Mouse (Mus musculus) midbrain, embryonic 16.5 days (tissue): ENCODE measurements at regions not wholly inside any gene's neighbourhood (a gene's known extent, or its start where the extent isn't known, plus 50 kb on each side); places are given as distances from the start of the nearest gene placed in this dataset.
"Not testable (repeated sequence)": the region's sequence is repeated elsewhere in the genome, so short reads cannot be mapped to it uniquely, and the experiment has no call there.

Experiments used
- ATAC-seq: fragments of 200-750 bp; cut with Nextera tagmentation; 2 replicates; pipeline ENCODE4 v1.8.0; 2017; ENCODE audit warnings: moderate TSS enrichment
- H3K27ac ChIP-seq: fragments of 300-500 bp; sonication (generic); 2 replicates; pipeline ENCODE4 v1.5.1; 2014; ENCODE audit warnings: mild to moderate bottlenecking, low read length, mixed read lengths
- H3K27me3 ChIP-seq: fragments of 300-500 bp; sonication (generic); 2 replicates; pipeline ENCODE4 v1.6.1; 2014; ENCODE audit warnings: low read depth, low read length, mixed read lengths; ENCODE audit not compliant: control insufficient read depth, insufficient read depth
- H3K36me3 ChIP-seq: fragments of 300-500 bp; sonication (generic); 2 replicates; pipeline ENCODE4 v1.6.1; 2014; ENCODE audit warnings: mild to moderate bottlenecking, low read length, moderate library complexity, mixed read lengths; ENCODE audit not compliant: control insufficient read depth, insufficient read depth
- H3K4me1 ChIP-seq: fragments of 300-500 bp; sonication (generic); 2 replicates; pipeline ENCODE4 v1.6.1; 2014; ENCODE audit warnings: mild to moderate bottlenecking, low read length, mixed read lengths; ENCODE audit not compliant: control insufficient read depth, insufficient read depth
- H3K4me2 ChIP-seq: fragments of 300-500 bp; sonication (generic); 2 replicates; pipeline ENCODE4 v1.6.1; 2014; ENCODE audit warnings: mild to moderate bottlenecking, low read length, mixed read lengths
- H3K4me3 ChIP-seq: fragments of 300-500 bp; sonication (generic); 2 replicates; pipeline ENCODE4 v1.5.1; 2014; ENCODE audit warnings: low read depth, mild to moderate bottlenecking, low read length, moderate library complexity, mixed read lengths
- H3K9ac ChIP-seq: fragments of 300-500 bp; sonication (generic); 2 replicates; pipeline ENCODE4 v1.6.1; 2014; ENCODE audit warnings: low read depth, low read length, mixed read lengths
- H3K9me3 ChIP-seq: fragments of 300-500 bp; sonication (generic); replicated peaks from 2 replicates; pipeline ENCODE4 v1.6.1; 2014; ENCODE audit warnings: mild to moderate bottlenecking, low read length, mixed read lengths; ENCODE audit not compliant: control insufficient read depth, poor library complexity, severe bottlenecking
- WGBS: fragments of 180-500 bp; shearing (Covaris S2); extraction: QIAGEN DNeasy Blood & Tissue Kit; methylation state at CpG from one replicate; pipeline ENCODE4 v1.1.7; 2014; 5-methylcytosine and 5-hydroxymethylcytosine counted together

DNA sequence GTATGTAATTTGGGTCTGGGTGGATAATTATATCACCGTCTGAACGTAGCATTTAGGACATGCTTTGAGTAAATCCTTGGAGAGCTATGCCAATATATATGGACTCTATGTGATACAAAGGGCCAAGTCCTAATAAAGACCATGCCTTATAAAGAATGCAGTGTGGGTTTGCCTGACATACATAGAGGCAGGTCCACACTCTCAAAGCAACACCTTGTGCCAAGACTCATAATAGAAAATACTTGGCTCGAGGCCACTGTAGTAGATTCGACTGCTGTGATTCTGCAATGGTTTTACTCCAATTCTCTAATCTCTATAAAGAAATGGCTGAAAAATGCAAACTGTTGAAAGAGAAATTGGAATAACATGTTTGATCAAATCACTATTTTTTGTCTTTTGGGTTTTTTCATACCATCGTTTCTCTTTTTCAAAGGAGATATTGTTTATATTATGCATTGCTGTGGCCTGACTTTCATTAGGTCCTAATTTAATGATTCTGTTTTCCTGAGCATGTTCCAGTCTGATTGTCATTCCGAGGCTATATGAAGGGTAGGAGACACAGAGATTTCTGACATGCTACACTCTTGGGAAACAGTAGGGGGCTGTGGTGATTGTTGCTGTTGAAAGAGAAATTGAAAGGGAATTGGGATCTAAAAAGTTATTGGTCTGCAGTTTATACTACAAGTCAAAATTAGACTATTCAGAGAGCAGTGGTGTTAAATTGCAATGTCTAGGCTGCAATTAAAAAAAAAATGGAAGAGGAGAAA is 884.7 kb downstream of the Ttll7 start:
- 77% methylated on average over 6 of the region's 6 CpGs for WGBS
- Histone ChIP-seq H3K4me3 (no peak overlapping the region), H3K36me3 (no peaks in the 10 kb centered on the region), H3K4me1 (no peaks in the 10 kb centered on the region), H3K9me3 (no peaks in the 10 kb centered on the region), H3K9ac (no peak overlapping the region), H3K27me3 (no peaks in the 10 kb centered on the region), H3K27ac (no peak overlapping the region), H3K4me2 (no peak overlapping the region)
- no peak for ATAC-seq

DNA sequence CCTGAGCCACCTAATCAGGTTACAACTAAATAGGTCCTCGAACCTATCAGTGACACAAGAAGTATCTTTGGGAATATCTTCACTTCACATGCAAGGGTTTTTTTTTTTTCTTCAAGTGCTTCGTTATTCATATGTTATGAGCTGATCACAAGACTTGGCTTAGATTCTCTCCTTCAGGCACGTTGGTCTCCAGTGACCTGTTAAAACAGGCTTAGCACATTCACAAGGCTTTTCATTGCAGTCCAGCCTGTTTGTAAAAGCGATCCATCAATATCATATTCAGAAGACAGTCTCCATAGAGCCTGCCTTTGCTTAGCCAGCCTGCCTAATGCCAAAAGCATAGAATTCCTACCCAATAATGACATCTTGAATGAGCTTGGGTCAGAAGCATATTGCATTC is 864.2 kb downstream of the Ttll7 start:
- Histone ChIP-seq H3K27me3 (no peaks in the 10 kb centered on the region), H3K4me2 (no peak overlapping the region), H3K36me3 (no peaks in the 10 kb centered on the region), H3K4me1 (no peaks in the 10 kb centered on the region), H3K27ac (no peak overlapping the region), H3K9ac (no peak overlapping the region), H3K4me3 (no peak overlapping the region), H3K9me3 (no peaks in the 10 kb centered on the region)
- ATAC-seq: no peak
- 57% methylated on average over 4 of the region's 4 CpGs for WGBS

DNA sequence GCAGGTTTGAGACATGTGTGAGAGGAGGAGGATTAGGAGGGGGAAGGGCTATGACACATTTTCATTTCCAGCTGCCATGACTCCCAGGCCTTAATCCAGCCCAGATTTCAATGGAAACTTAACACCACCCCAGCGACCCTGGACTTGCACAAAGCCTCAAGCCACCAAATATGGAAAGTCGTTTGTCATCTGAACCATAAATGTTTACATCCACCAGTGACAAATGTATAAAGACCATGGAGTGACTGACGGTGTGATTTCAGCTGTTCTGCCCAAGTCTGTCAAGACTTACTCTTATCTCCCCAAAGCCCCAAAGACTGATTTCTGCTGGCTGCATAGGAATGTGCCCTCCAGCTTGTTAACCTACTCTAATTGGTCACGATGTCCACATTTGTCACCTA is 855.2 kb downstream of the Ttll7 start:
- no peaks in the 10 kb centered on the region for H3K9me3 ChIP-seq
- H3K27ac ChIP-seq: no peak overlapping the region
- WGBS: 53% methylated on average over 4 of the region's 4 CpGs
- H3K4me3 ChIP-seq: no peak overlapping the region
- H3K36me3 ChIP-seq: no peaks in the 10 kb centered on the region
- no peak for ATAC-seq
- no peaks in the 10 kb centered on the region for H3K27me3 ChIP-seq
- H3K4me1 ChIP-seq: no peaks in the 10 kb centered on the region
- H3K4me2 ChIP-seq: no peak overlapping the region
- no peak overlapping the region for H3K9ac ChIP-seq

DNA sequence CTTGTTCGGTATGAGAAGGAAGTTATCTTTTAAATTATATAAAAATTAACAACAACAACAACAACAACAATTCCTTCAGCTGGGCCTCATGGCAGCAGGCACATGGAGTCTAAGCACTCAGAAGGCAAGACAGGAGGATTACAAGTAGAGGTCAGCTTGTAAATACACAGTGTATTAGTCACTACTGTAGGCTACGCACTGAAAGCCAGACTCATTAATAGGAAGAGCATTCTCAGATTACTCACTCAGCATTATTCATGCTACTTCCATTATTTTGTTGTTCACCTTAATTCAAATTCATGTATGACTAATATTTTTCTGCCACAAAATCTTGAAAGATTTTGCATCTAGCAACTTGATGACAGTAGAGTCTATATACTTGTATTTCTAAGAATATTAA is 831.6 kb downstream of the Ttll7 start:
- ATAC-seq: no peak
- H3K9ac ChIP-seq: no peak overlapping the region
- no peaks in the 10 kb centered on the region for H3K27me3 ChIP-seq
- 88% methylated on average over 2 of the region's 2 CpGs for WGBS
- H3K36me3 ChIP-seq: no peaks in the 10 kb centered on the region
- H3K4me2 ChIP-seq: no peak overlapping the region
- no peaks in the 10 kb centered on the region for H3K4me1 ChIP-seq
- no peak overlapping the region for H3K4me3 ChIP-seq
- no peak overlapping the region for H3K27ac ChIP-seq
- 0 out of 2 replicates have a peak, but pooled peaks cover 5% of the 10 kb centered on the region for H3K9me3 ChIP-seq

DNA sequence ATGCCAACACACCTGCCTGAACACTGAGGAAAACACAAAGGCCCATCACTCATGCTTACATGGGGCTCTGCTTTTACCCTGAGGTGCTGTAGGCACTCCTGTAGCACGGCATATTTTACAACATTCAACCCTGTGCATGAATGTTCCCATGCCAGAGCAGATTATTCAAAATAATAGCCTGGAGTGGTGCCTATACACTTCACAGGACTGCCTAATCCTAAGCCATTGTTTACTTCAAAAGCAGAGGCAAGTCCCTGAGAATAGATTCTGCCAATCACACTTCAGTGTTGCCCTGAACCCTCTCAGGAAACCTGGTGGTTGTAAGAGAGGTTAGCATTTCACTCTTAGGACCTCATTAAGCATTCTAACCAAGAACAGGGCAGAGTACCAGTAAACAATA is 828.1 kb downstream of the Ttll7 start:
- peak; percentile 32; the same call in 1 of the 2 replicates for ATAC-seq

DNA sequence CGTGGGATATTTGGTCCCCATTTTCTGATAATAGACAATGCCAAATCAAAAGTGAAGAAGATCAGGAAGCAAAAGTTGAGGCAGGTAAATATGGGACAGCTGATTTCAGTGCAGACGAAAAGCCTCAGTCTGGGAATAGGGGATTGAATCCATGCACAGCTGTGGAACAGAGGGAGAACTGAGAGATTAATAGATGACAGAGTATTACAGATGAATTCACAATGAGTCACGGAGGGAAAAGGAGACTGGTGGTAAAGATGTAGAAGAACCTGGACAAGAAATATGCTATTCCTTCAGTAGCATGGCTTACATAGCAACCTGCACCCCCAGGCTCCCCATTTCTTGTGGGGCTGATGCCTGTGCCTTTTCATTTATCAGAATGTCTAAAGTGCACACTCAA is 810.4 kb downstream of the Ttll7 start:
- H3K4me1 ChIP-seq: no peaks in the 10 kb centered on the region
- no peaks in the 10 kb centered on the region for H3K9me3 ChIP-seq
- 79% methylated on average over 3 of the region's 3 CpGs for WGBS
- H3K4me3 ChIP-seq: no peak overlapping the region
- no peak overlapping the region for H3K4me2 ChIP-seq
- no peak for ATAC-seq
- no peak overlapping the region for H3K27ac ChIP-seq
- no peaks in the 10 kb centered on the region for H3K27me3 ChIP-seq
- no peak overlapping the region for H3K9ac ChIP-seq
- no peaks in the 10 kb centered on the region for H3K36me3 ChIP-seq

More for the DNA sequence above, 828.1 kb downstream of the Ttll7 start:
- Histone ChIP-seq H3K27me3 (no peaks in the 10 kb centered on the region), H3K27ac (no peak overlapping the region), H3K9me3 (0 out of 2 replicates have a peak, but pooled peaks cover 5% of the 10 kb centered on the region), H3K4me1 (no peaks in the 10 kb centered on the region), H3K4me3 (no peak overlapping the region), H3K9ac (no peak overlapping the region), H3K4me2 (no peak overlapping the region), H3K36me3 (no peaks in the 10 kb centered on the region)
- 13% methylated on average over 1 of the region's 1 CpGs for WGBS

DNA sequence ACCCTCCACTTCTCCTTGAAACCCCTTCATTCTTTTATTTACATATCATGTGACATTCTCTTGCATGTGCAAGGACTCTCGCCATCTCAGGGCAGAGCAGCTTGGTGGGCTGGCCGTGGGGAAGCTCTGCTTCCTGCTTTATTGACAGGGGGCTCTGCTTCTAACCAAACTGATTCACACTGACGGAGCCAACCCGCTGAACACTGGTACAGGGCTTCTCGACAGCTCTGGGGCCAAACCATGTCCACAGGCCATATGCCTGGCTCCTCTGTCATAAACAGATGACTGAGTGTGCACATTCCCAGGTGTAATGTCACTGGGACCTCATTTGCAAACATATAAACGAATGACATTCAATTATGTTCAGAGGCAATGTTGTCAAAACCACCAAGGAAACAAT is 800.7 kb downstream of the Ttll7 start:
- no peak overlapping the region for H3K4me3 ChIP-seq
- H3K36me3 ChIP-seq: no peaks in the 10 kb centered on the region
- WGBS: 38% methylated on average over 6 of the region's 6 CpGs
- no peaks in the 10 kb centered on the region for H3K27me3 ChIP-seq
- H3K4me1 ChIP-seq: no peaks in the 10 kb centered on the region
- H3K4me2 ChIP-seq: no peak overlapping the region
- no peak overlapping the region for H3K27ac ChIP-seq
- H3K9me3 ChIP-seq: no peaks in the 10 kb centered on the region
- peak; percentile 56 for ATAC-seq
- no peak overlapping the region for H3K9ac ChIP-seq

DNA sequence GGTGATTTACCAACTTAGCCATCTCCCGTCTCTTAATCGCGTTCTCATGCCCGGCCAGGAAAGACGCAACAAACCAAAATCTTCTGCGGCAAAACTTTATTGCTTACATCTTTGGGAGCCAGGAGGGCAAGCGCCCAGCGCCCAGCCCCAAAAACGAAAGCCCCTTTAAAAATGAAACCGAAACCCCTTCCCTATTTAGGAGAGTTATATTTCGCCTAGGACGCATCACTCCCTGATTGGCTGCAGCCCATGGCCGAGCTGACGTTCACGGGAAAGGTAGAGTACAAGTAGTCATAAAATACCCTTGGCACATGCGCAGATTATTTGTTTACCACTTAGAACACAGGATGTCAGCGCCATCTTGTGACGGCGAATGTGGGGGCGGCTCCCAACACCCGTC is 783.3 kb downstream of the Ttll7 start:
- H3K27me3 ChIP-seq: not testable (repeated sequence)
- WGBS: 97% methylated on average over 18 of the region's 21 CpGs

DNA sequence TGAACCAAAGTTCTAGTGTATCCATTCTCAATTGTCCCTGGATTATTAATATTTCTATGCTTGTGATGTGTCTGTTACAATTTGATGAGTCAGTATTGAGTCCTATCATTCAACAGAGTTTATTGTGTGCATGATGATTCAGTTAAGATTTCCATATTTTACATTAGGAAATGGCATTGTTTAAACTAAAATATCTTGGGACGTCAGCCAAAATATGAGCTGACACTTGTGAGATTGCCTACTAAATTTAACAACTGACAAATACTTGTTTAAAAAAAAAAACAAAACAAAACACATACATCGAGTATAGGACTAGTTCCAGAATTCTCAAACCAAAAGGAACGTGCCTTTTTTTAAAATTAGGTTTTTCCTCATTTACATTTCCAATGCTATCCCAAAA is 779.0 kb downstream of the Ttll7 start:
- no peak overlapping the region for H3K4me3 ChIP-seq
- no peaks in the 10 kb centered on the region for H3K4me1 ChIP-seq

More for the DNA sequence above, 783.3 kb downstream of the Ttll7 start:
- H3K27ac ChIP-seq, ATAC-seq, H3K4me2 ChIP-seq, H3K9me3 ChIP-seq, H3K4me1 ChIP-seq, H3K9ac ChIP-seq, H3K4me3 ChIP-seq, H3K36me3 ChIP-seq: not testable (repeated sequence)

More for the DNA sequence above, 779.0 kb downstream of the Ttll7 start:
- Histone ChIP-seq H3K27me3 (no peaks in the 10 kb centered on the region), H3K27ac (no peak overlapping the region), H3K9me3 (peaks cover 2% of the 10 kb centered on the region), H3K36me3 (no peaks in the 10 kb centered on the region), H3K4me2 (no peak overlapping the region), H3K9ac (no peak overlapping the region)
- WGBS: 97% methylated on average over 3 of the region's 3 CpGs
- no peak for ATAC-seq
